Comparison of ENCODE assay signal across 26 mouse cellular contexts in genomic region chr12:82455700-82456413, GRCm38 (mm10).
DNase-seq lines count a peak whose midpoint lies in the region; ATAC-seq and TF ChIP-seq lines count a peak whose summit lies in the region.
"Had no signal": no experiment of that assay in that cellular context is flagged by ENCODE, and none has a peak within 500 bp of the region (broad histone marks: within the 10 kb centered on the region; RNA-seq: fewer than 3 reads in every experiment).

No protein-coding gene starts in this region.

- no peak overlapping the region for H3K4me3 ChIP-seq in intestine, postnatal 0 days (ENCODE audit: low read depth, low read length)
- no peak overlapping the region for H3K4me3 ChIP-seq in liver, embryonic 11.5 days (ENCODE audit: low read depth, low read length)
- no peak overlapping the region for H3K4me3 ChIP-seq in liver, postnatal 0 days (ENCODE audit: low read depth, low read length)
- H3K4me3 ChIP-seq: embryonic facial prominence, embryonic 13.5 days; erythroblast, embryonic 14.5 days; forebrain, embryonic 13.5 days; heart, embryonic 12.5 days; hindbrain, embryonic 10.5 days; limb, embryonic 15.5 days; midbrain, embryonic 10.5 days; myocyte; neural tube, embryonic 13.5 days had no signal

- WGBS in intestine, postnatal 0 days, result 37% methylated on average over 10 of the region's 10 CpGs
- WGBS in liver, embryonic 11.5 days, result 59% methylated on average over 10 of the region's 10 CpGs
- WGBS in liver, postnatal 0 days (ENCODE audit: insufficient replicate concordance), result 57% methylated on average over 10 of the region's 10 CpGs

- H3K4me2 ChIP-seq in intestine, postnatal 0 days (replicated peaks; ENCODE audit: low read depth), result peak overlapping the region; percentile 45
- no peak overlapping the region for H3K4me2 ChIP-seq in liver, embryonic 11.5 days
- H3K4me2 ChIP-seq in liver, postnatal 0 days (ENCODE audit: low read depth, low read length), result peak overlapping the region; percentile 38; the same call in 1 of the 2 replicates
- H3K4me2 ChIP-seq: embryonic facial prominence, embryonic 13.5 days; forebrain, embryonic 13.5 days; heart, embryonic 12.5 days; limb, embryonic 15.5 days; neural tube, embryonic 13.5 days had no signal

- peak; percentile 56; the same call in 1 of the 2 replicates for ATAC-seq in intestine, postnatal 0 days
- ATAC-seq in liver, embryonic 11.5 days (replicated peaks; ENCODE audit: low FRiP score), result peak; percentile 62
- ATAC-seq in liver, postnatal 0 days, result peak; percentile 76
- ATAC-seq: forebrain, embryonic 13.5 days; hindbrain, embryonic 16.5 days; lung, postnatal 0 days; midbrain, embryonic 16.5 days had no signal

- TF ChIP-seq EP300 in liver, postnatal 0 days (IDR thresholded peaks at IDR 0.05; ENCODE audit: low read depth), result no peak

- no peak overlapping the region for H3K9ac ChIP-seq in intestine, postnatal 0 days (ENCODE audit: low read depth, low read length)
- no peak overlapping the region for H3K9ac ChIP-seq in liver, embryonic 11.5 days (ENCODE audit: low read depth, low read length)
- H3K9ac ChIP-seq in liver, postnatal 0 days (replicated peaks), result no peak overlapping the region
- H3K9ac ChIP-seq: embryonic facial prominence, embryonic 13.5 days; forebrain, embryonic 13.5 days; heart, embryonic 12.5 days; limb, embryonic 15.5 days; neural tube, embryonic 13.5 days had no signal

- peak; percentile 40 for DNase-seq in kidney, adult 9 months
- DNase-seq in kidney, postnatal 25 days, result no peak
- DNase-seq in liver, embryonic 11.5 days (ENCODE audit: low spot score), result no peak
- DNase-seq in liver, postnatal 0 days, result no peak
- no peak for DNase-seq in adrenal gland, postnatal 25 days
- no peak for DNase-seq in embryo, embryonic 11 days
- no peak for DNase-seq in embryo, embryonic 10 days (ENCODE audit: low spot score)
- DNase-seq: adrenal gland, postnatal 36 days; cerebellum, adult 9-11 months; heart, postnatal 10 days; left cerebral cortex, postnatal 4 days; thymus, postnatal 25 days had no signal

- no peaks in the 10 kb centered on the region for H3K27me3 ChIP-seq in intestine, postnatal 0 days (replicated peaks; ENCODE audit: control insufficient read depth, insufficient read depth, low read length)
- no peaks in the 10 kb centered on the region for H3K27me3 ChIP-seq in liver, embryonic 11.5 days (replicated peaks; ENCODE audit: control insufficient read depth, insufficient read depth, low read length)
- H3K27me3 ChIP-seq in liver, postnatal 0 days (ENCODE audit: insufficient read depth, low read length), result no peaks in the 10 kb centered on the region
- H3K27me3 ChIP-seq: embryonic facial prominence, embryonic 13.5 days; forebrain, embryonic 13.5 days; heart, embryonic 12.5 days; limb, embryonic 15.5 days; neural tube, embryonic 13.5 days had no signal

- TF ChIP-seq CTCF in intestine, postnatal 0 days (IDR thresholded peaks at IDR 0.05; ENCODE audit: low read depth), result no peak
- TF ChIP-seq CTCF in liver, postnatal 0 days (IDR thresholded peaks at IDR 0.05; ENCODE audit: low read depth), result no peak

- no peaks in the 10 kb centered on the region for H3K4me1 ChIP-seq in intestine, postnatal 0 days (replicated peaks; ENCODE audit: control insufficient read depth, insufficient read depth, low read length)
- H3K4me1 ChIP-seq in liver, embryonic 11.5 days (replicated peaks; ENCODE audit: control insufficient read depth, insufficient read depth, low read length), result no peaks in the 10 kb centered on the region
- peaks cover 7% of the 10 kb centered on the region for H3K4me1 ChIP-seq in liver, postnatal 0 days (ENCODE audit: insufficient read depth)
- H3K4me1 ChIP-seq: embryonic facial prominence, embryonic 13.5 days; forebrain, embryonic 13.5 days; heart, embryonic 12.5 days; hindbrain, embryonic 10.5 days; midbrain, embryonic 10.5 days; neural tube, embryonic 13.5 days had no signal

- peak overlapping the region; percentile 21; the same call in 1 of the 2 replicates for H3K27ac ChIP-seq in intestine, postnatal 0 days (ENCODE audit: low read depth, low read length)
- no peak overlapping the region for H3K27ac ChIP-seq in liver, embryonic 11.5 days (ENCODE audit: low read depth, low read length)
- peak overlapping the region; percentile 51 for H3K27ac ChIP-seq in liver, postnatal 0 days (ENCODE audit: low read depth)
- H3K27ac ChIP-seq: embryonic facial prominence, embryonic 13.5 days; forebrain, embryonic 13.5 days; hindbrain, embryonic 10.5 days; limb, embryonic 15.5 days; macrophage; midbrain, embryonic 10.5 days; neural tube, embryonic 13.5 days had no signal

- H3K36me3 ChIP-seq in intestine, postnatal 0 days (ENCODE audit: control insufficient read depth, insufficient read depth), result no peaks in the 10 kb centered on the region
- no peaks in the 10 kb centered on the region for H3K36me3 ChIP-seq in liver, embryonic 11.5 days (ENCODE audit: control insufficient read depth, insufficient read depth, low read length)
- H3K36me3 ChIP-seq in liver, postnatal 0 days (replicated peaks; ENCODE audit: insufficient read depth, low read length), result no peaks in the 10 kb centered on the region
- H3K36me3 ChIP-seq: neural tube, embryonic 13.5 days had no signal

- H3K9me3 ChIP-seq in intestine, postnatal 0 days (ENCODE audit: control insufficient read depth), result no peaks in the 10 kb centered on the region
- no peaks in the 10 kb centered on the region for H3K9me3 ChIP-seq in liver, embryonic 11.5 days (ENCODE audit: control insufficient read depth, low read length)
- H3K9me3 ChIP-seq in liver, postnatal 0 days (ENCODE audit: low read length), result no peaks in the 10 kb centered on the region
- H3K9me3 ChIP-seq: forebrain, embryonic 13.5 days; limb, embryonic 15.5 days; midbrain, embryonic 10.5 days; neural tube, embryonic 13.5 days had no signal
